In genomic region chr7:30315559-30316529, GRCm38 (mm10) we compare ENCODE assay signal across 11 mouse cellular contexts. TPM values are rescaled to one million over a fixed set of nuclear protein-coding genes. Genes with fewer than 3 reads are reported as not detected.
DNase-seq lines count a peak whose midpoint lies in the region; ATAC-seq and TF ChIP-seq lines count a peak whose summit lies in the region.
"Had no signal": no experiment of that assay in that cellular context is flagged by ENCODE, and none has a peak within 500 bp of the region (broad histone marks: within the 10 kb centered on the region; RNA-seq: fewer than 3 reads in every experiment).

No protein-coding gene starts in this region.

- ATAC-seq in kidney, embryonic 16.5 days (ENCODE audit: low FRiP score, low TSS enrichment): no peak
- no peak for ATAC-seq in embryonic facial prominence, embryonic 14.5 days (ENCODE audit: low read depth)
- ATAC-seq in liver, embryonic 15.5 days (ENCODE audit: insufficient read depth): no peak

- no peak overlapping the region for H3K4me3 ChIP-seq in cerebellum, adult 2 months (replicated peaks; ENCODE audit: insufficient read depth, low read depth, low read length)
- peak overlapping the region; percentile 58 for H3K4me3 ChIP-seq in kidney, embryonic 16.5 days (ENCODE audit: low read length)
- peak overlapping the region; percentile 46 for H3K4me3 ChIP-seq in embryonic facial prominence, embryonic 14.5 days (ENCODE audit: low read depth, low read length)
- H3K4me3 ChIP-seq in liver, embryonic 15.5 days (replicated peaks): peak overlapping the region; percentile 30
- H3K4me3 ChIP-seq: myocyte had no signal

- H3K4me1 ChIP-seq in cerebellum, adult 2 months (ENCODE audit: control insufficient read depth, insufficient read depth, low read length): peaks cover 26% of the 10 kb centered on the region
- peaks cover 18% of the 10 kb centered on the region for H3K4me1 ChIP-seq in kidney, embryonic 16.5 days (ENCODE audit: insufficient read depth, low read length)
- peaks cover 7% of the 10 kb centered on the region for H3K4me1 ChIP-seq in embryonic facial prominence, embryonic 14.5 days (ENCODE audit: control insufficient read depth, insufficient read depth, low read length)
- peaks cover 20% of the 10 kb centered on the region for H3K4me1 ChIP-seq in liver, embryonic 15.5 days (replicated peaks)

- 66% methylated on average over 13 of the region's 13 CpGs for WGBS in cerebellum, adult 2 months
- WGBS in kidney, embryonic 16.5 days: 66% methylated on average over 13 of the region's 13 CpGs
- WGBS in embryonic facial prominence, embryonic 14.5 days: 70% methylated on average over 13 of the region's 13 CpGs
- WGBS in liver, embryonic 15.5 days (ENCODE audit: insufficient replicate concordance): 50% methylated on average over 13 of the region's 13 CpGs

- no peak for DNase-seq in cerebellum, adult 2 months
- DNase-seq in cerebellum, adult 9-11 months: no peak
- DNase-seq in kidney, adult 8-10 months: no peak
- DNase-seq in embryonic facial prominence, embryonic 14.5 days (ENCODE audit: low spot score): no peak
- DNase-seq in frontal cortex, adult 2 months (ENCODE audit: extremely low spot score in 1 of 2, low spot score in 1 of 2): no peak
- no peak for DNase-seq in layer of hippocampus, adult 8-10 months (ENCODE audit: low spot score in 2 of 2)
- DNase-seq: heart, postnatal 10 days; lung, postnatal 4 days had no signal

- peak overlapping the region; percentile 75 for H3K9ac ChIP-seq in kidney, embryonic 16.5 days (replicated peaks; ENCODE audit: low read length)
- H3K9ac ChIP-seq in embryonic facial prominence, embryonic 14.5 days (ENCODE audit: low read depth, low read length): peak overlapping the region; percentile 68; the same call in 1 of the 2 replicates
- no peak overlapping the region for H3K9ac ChIP-seq in liver, embryonic 15.5 days

- H3K36me3 ChIP-seq in kidney, embryonic 16.5 days (ENCODE audit: insufficient read depth, low read length): no peaks in the 10 kb centered on the region
- 0 out of 2 replicates have a peak, but pooled peaks cover 18% of the 10 kb centered on the region for H3K36me3 ChIP-seq in embryonic facial prominence, embryonic 14.5 days (ENCODE audit: control insufficient read depth, insufficient read depth, low read length)
- 0 out of 2 replicates have a peak, but pooled peaks cover 3% of the 10 kb centered on the region for H3K36me3 ChIP-seq in liver, embryonic 15.5 days (replicated peaks)

- H3K4me2 ChIP-seq in kidney, embryonic 16.5 days (replicated peaks; ENCODE audit: low read depth, low read length): peak overlapping the region; percentile 59
- H3K4me2 ChIP-seq in embryonic facial prominence, embryonic 14.5 days (ENCODE audit: low read depth, low read length): peak overlapping the region; percentile 56
- H3K4me2 ChIP-seq in liver, embryonic 15.5 days: peak overlapping the region; percentile 47

- H3K27ac ChIP-seq in cerebellum, adult 2 months (ENCODE audit: insufficient read depth, low read length): peak overlapping the region; percentile 60; the same call in 1 of the 2 replicates
- H3K27ac ChIP-seq in kidney, embryonic 16.5 days (ENCODE audit: low read length): no peak overlapping the region; the same call in 1 of the 2 replicates
- H3K27ac ChIP-seq in embryonic facial prominence, embryonic 14.5 days (replicated peaks; ENCODE audit: low read depth, low read length): no peak overlapping the region
- no peak overlapping the region for H3K27ac ChIP-seq in liver, embryonic 15.5 days (replicated peaks)

- no peaks in the 10 kb centered on the region for H3K9me3 ChIP-seq in kidney, embryonic 16.5 days (ENCODE audit: low read length)
- H3K9me3 ChIP-seq in embryonic facial prominence, embryonic 14.5 days (ENCODE audit: control insufficient read depth, low read length): no peaks in the 10 kb centered on the region
- no peaks in the 10 kb centered on the region for H3K9me3 ChIP-seq in liver, embryonic 15.5 days (replicated peaks)

- no peaks in the 10 kb centered on the region for H3K27me3 ChIP-seq in cerebellum, adult 2 months (ENCODE audit: control insufficient read depth, insufficient read depth, low read length)
- H3K27me3 ChIP-seq in kidney, embryonic 16.5 days (ENCODE audit: insufficient read depth, low read length): no peaks in the 10 kb centered on the region
- H3K27me3 ChIP-seq in embryonic facial prominence, embryonic 14.5 days (replicated peaks; ENCODE audit: control insufficient read depth, insufficient read depth, low read length): no peaks in the 10 kb centered on the region
- H3K27me3 ChIP-seq in liver, embryonic 15.5 days: no peaks in the 10 kb centered on the region

- no peak for TF ChIP-seq POLR2A in cerebellum, adult 2 months (IDR thresholded peaks at IDR 0.05; ENCODE audit: borderline replicate concordance, insufficient read depth, low read length)

- TF ChIP-seq CTCF in cerebellum, adult 2 months (IDR thresholded peaks at IDR 0.05; ENCODE audit: borderline replicate concordance, insufficient read depth, low read depth, low read length): no peak

RNA-seq across cellular contexts. Expression of gene Syne4, which starts 1.2 kb away (rescaled TPM):
- polyA plus RNA-seq in cerebellum, adult 2 months (2012; rRNA removed): 63.4 and 63.8 TPM in 2 replicates
- 129 and 136 TPM in 2 replicates for polyA plus RNA-seq in kidney, embryonic 16.5 days (2015; fragmentation: Nextera tagmentation; extraction: Ambion mirVana)
- 25.4 and 35.4 TPM in 2 replicates for polyA plus RNA-seq in embryonic facial prominence, embryonic 14.5 days (2014; fragmentation: Nextera tagmentation; extraction: Ambion mirVana)
- 15.7 and 20.2 TPM in 2 replicates for polyA plus RNA-seq in liver, embryonic 15.5 days (2015; fragmentation: Nextera tagmentation; extraction: Ambion mirVana)
- 27.6 and 29.9 TPM in 2 replicates for polyA plus RNA-seq in frontal cortex, adult 2 months (2012; rRNA removed)
- 10 to 100 TPM in 3 of 4 experiments, 1 to 10 TPM in 1; 9.6 to 21.2 (median 15.0) TPM for total RNA-seq in layer of hippocampus, adult 8-10 months (2022)

RNA-seq across cellular contexts. Expression of gene E130208F15Rik, which starts 5.7 kb away (rescaled TPM):
- polyA plus RNA-seq in cerebellum, adult 2 months (2012; rRNA removed): 0.57 and 0.73 TPM in 2 replicates
- polyA plus RNA-seq in kidney, embryonic 16.5 days (2015; fragmentation: Nextera tagmentation; extraction: Ambion mirVana): 2.3 and 3.7 TPM in 2 replicates
- polyA plus RNA-seq in embryonic facial prominence, embryonic 14.5 days (2014; fragmentation: Nextera tagmentation; extraction: Ambion mirVana): not detected in 2 replicates
- 1.4 and 2.0 TPM in 2 replicates for polyA plus RNA-seq in liver, embryonic 15.5 days (2015; fragmentation: Nextera tagmentation; extraction: Ambion mirVana)
- 0.34 and 0.66 TPM in 2 replicates for polyA plus RNA-seq in frontal cortex, adult 2 months (2012; rRNA removed)
- under 1 TPM; 0.53 to 0.82 (median 0.66) TPM for total RNA-seq in layer of hippocampus, adult 8-10 months (2022)

RNA-seq across cellular contexts. Expression of gene Alkbh6, which starts 7.3 kb away (rescaled TPM):
- polyA plus RNA-seq in cerebellum, adult 2 months (2012; rRNA removed): 197 and 214 TPM in 2 replicates
- polyA plus RNA-seq in kidney, embryonic 16.5 days (2015; fragmentation: Nextera tagmentation; extraction: Ambion mirVana): 106 and 107 TPM in 2 replicates
- 69.4 and 72.3 TPM in 2 replicates for polyA plus RNA-seq in embryonic facial prominence, embryonic 14.5 days (2014; fragmentation: Nextera tagmentation; extraction: Ambion mirVana)
- 15.9 and 16.5 TPM in 2 replicates for polyA plus RNA-seq in liver, embryonic 15.5 days (2015; fragmentation: Nextera tagmentation; extraction: Ambion mirVana)
- 132 TPM in 2 replicates for polyA plus RNA-seq in frontal cortex, adult 2 months (2012; rRNA removed)
- 10 to 100 TPM; 52.8 to 69.5 (median 65.3) TPM for total RNA-seq in layer of hippocampus, adult 8-10 months (2022)

RNA-seq across cellular contexts. Expression of gene Sdhaf1, which starts 7.9 kb away (rescaled TPM):
- polyA plus RNA-seq in cerebellum, adult 2 months (2012; rRNA removed): 21.9 and 23.8 TPM in 2 replicates
- polyA plus RNA-seq in kidney, embryonic 16.5 days (2015; fragmentation: Nextera tagmentation; extraction: Ambion mirVana): 17.2 and 18.1 TPM in 2 replicates
- polyA plus RNA-seq in embryonic facial prominence, embryonic 14.5 days (2014; fragmentation: Nextera tagmentation; extraction: Ambion mirVana): 18.8 and 19.5 TPM in 2 replicates
- 4.3 and 5.1 TPM in 2 replicates for polyA plus RNA-seq in liver, embryonic 15.5 days (2015; fragmentation: Nextera tagmentation; extraction: Ambion mirVana)
- 16.9 and 19.2 TPM in 2 replicates for polyA plus RNA-seq in frontal cortex, adult 2 months (2012; rRNA removed)
- 1 to 10 TPM; 6.7 to 9.9 (median 8.4) TPM for total RNA-seq in layer of hippocampus, adult 8-10 months (2022)

RNA-seq across cellular contexts. Expression of gene Clip3, which starts 24.3 kb away (rescaled TPM):
- 726 and 810 TPM in 2 replicates for polyA plus RNA-seq in cerebellum, adult 2 months (2012; rRNA removed)
- polyA plus RNA-seq in kidney, embryonic 16.5 days (2015; fragmentation: Nextera tagmentation; extraction: Ambion mirVana): 27.2 and 45.3 TPM in 2 replicates
- 51.8 and 58.1 TPM in 2 replicates for polyA plus RNA-seq in embryonic facial prominence, embryonic 14.5 days (2014; fragmentation: Nextera tagmentation; extraction: Ambion mirVana)
- polyA plus RNA-seq in liver, embryonic 15.5 days (2015; fragmentation: Nextera tagmentation; extraction: Ambion mirVana): 0.55 and 0.76 TPM in 2 replicates
- 354 and 373 TPM in 2 replicates for polyA plus RNA-seq in frontal cortex, adult 2 months (2012; rRNA removed)
- 100 to 1,000 TPM; 351 to 448 (median 412) TPM for total RNA-seq in layer of hippocampus, adult 8-10 months (2022)
